Mouse (Mus musculus) gastrocnemius, postnatal 10 days (tissue): ENCODE results near the gene Furin. TPM values are rescaled to one million over a fixed set of nuclear protein-coding genes. Genes with fewer than 3 reads are reported as not detected.

ENCODE experiments used
- DNase-seq: peaks from one replicate; pipeline ENCODE4 v3.0.0; 2021; ENCODE audit warnings: mixed read lengths
- total RNA-seq, 2 experiments: library from RNA; stranded (reverse); gene quantifications; 2 replicates each; pipeline ENCODE4 v1.2.3; 2021

Furin gene
- total RNA-seq, 2 experiments from 2014 or later: 63.1 to 68.1 TPM

- no peak for DNase-seq
Measured at GRCm38 (mm10) chr7:80427730-80428129, 22.5 kb upstream of the Furin start.

- no peak for DNase-seq
Measured at GRCm38 (mm10) chr7:80426363-80426762, 21.1 kb upstream of the Furin start.

GRCm38 (mm10) chr7:80424722-80425121, 19.5 kb upstream of the Furin start:
- DNase-seq: no peak

GRCm38 (mm10) chr7:80422759-80423480, 17.7 kb upstream of the Furin start:
- no peak for DNase-seq

GRCm38 (mm10) chr7:80421576-80421975, 16.3 kb upstream of the Furin start:
- DNase-seq: no peak

- no peak for DNase-seq
Measured at GRCm38 (mm10) chr7:80420586-80420985, 15.3 kb upstream of the Furin start.

- no peak for DNase-seq
Measured at GRCm38 (mm10) chr7:80419278-80419677, 14.0 kb upstream of the Furin start.

GRCm38 (mm10) chr7:80418036-80418435, 12.8 kb upstream of the Furin start:
- no peak for DNase-seq

- no peak for DNase-seq
Measured at GRCm38 (mm10) chr7:80417601-80418000, 12.4 kb upstream of the Furin start.

- DNase-seq: no peak
Measured at GRCm38 (mm10) chr7:80416969-80417368, 11.7 kb upstream of the Furin start.

GRCm38 (mm10) chr7:80414303-80414855, 9.1 kb upstream of the Furin start:
- DNase-seq: no peak

GRCm38 (mm10) chr7:80413512-80414302, 8.5 kb upstream of the Furin start:
- no peak for DNase-seq

- DNase-seq: no peak
Measured at GRCm38 (mm10) chr7:80412781-80413180, 7.5 kb upstream of the Furin start.

GRCm38 (mm10) chr7:80412279-80412678, 7.0 kb upstream of the Furin start:
- DNase-seq: no peak

GRCm38 (mm10) chr7:80410380-80410779, 5.1 kb upstream of the Furin start:
- no peak for DNase-seq

- no peak for DNase-seq
Measured at GRCm38 (mm10) chr7:80407712-80408111, 2.5 kb upstream of the Furin start.

- DNase-seq: no peak
Measured at GRCm38 (mm10) chr7:80406186-80406585, 950 bp upstream of the Furin start.

GRCm38 (mm10) chr7:80404101-80404894, 938 bp downstream of the Furin start:
- DNase-seq: no peak

- DNase-seq: peak; percentile 87
Measured at GRCm38 (mm10) chr7:80403551-80403950, 1.7 kb downstream of the Furin start.

GRCm38 (mm10) chr7:80402651-80403321, 2.5 kb downstream of the Furin start:
- peak; percentile 83 for DNase-seq

GRCm38 (mm10) chr7:80401860-80402641, 3.2 kb downstream of the Furin start:
- peak; percentile 64 for DNase-seq
